Mouse (Mus musculus): Measurements from ENCODE around the gene Gm438. TPM values are rescaled to one million over a fixed set of nuclear protein-coding genes. Genes with fewer than 3 reads are reported as not detected.
"Not testable (repeated sequence)": the region's sequence is repeated elsewhere in the genome, so short reads cannot be mapped to it uniquely, and the experiment has no call there.

Gm438 gene
- total and polyA plus RNA-seq, 3 experiments = not detected

GRCm38 (mm10) chr4:144823996-144824395 lies 37.6 kb upstream of the Gm438 start:
- H3K36me3 ChIP-seq (replicated peaks in 1 of 2; ENCODE audit: control insufficient read depth in 1 of 2, insufficient read depth in 1 of 2, low read length in 1 of 2) = no peaks in the 10 kb centered on the region
- no peak overlapping the region for H3K4me3 ChIP-seq (replicated peaks in 1 of 3; ENCODE audit: low read depth in 2 of 3, low read length in 2 of 3, poor library complexity in 1 of 3)
- no peaks in the 10 kb centered on the region for H3K79me2 ChIP-seq (replicated peaks; ENCODE audit: control insufficient read depth, extremely low read depth, insufficient read depth, poor library complexity, severe bottlenecking)
- H3K9me3 ChIP-seq (replicated peaks; ENCODE audit: low read length) = no peaks in the 10 kb centered on the region
- dilution Hi-C loops (cut with MboI; ENCODE audit: extremely low pct_ligation_motif_present, extremely low pct_unique_long_range_greater_than_20kb, low sequenced_read_pairs) = no loop called here
- H3K4me2 ChIP-seq (ENCODE audit: insufficient read depth, low read depth, poor library complexity, severe bottlenecking) = no peak overlapping the region
- H3K9ac ChIP-seq (ENCODE audit: insufficient read depth, low read depth) = no peak overlapping the region
- no peaks in the 10 kb centered on the region for H3K4me1 ChIP-seq (ENCODE audit: control insufficient read depth in 1 of 2, insufficient read depth in 2 of 2)
- no peak overlapping the region for H3K27ac ChIP-seq (ENCODE audit: insufficient read depth, low read depth)
- H3K27me3 ChIP-seq (replicated peaks) = peaks cover 22% of the 10 kb centered on the region
- TF ChIP-seq CTCF (conservative IDR thresholded peaks at IDR 0.05 in 1 of 2, IDR thresholded peaks at IDR 0.05 in 1 of 2; ENCODE audit: low read depth in 2 of 2, low read length in 2 of 2) (no peak), MXI1 (IDR thresholded peaks at IDR 0.05; ENCODE audit: low read depth, low read length) (no peak), TCF12 (IDR thresholded peaks at IDR 0.05; ENCODE audit: low read depth, low read length) (no peak), RAD21 (IDR thresholded peaks at IDR 0.05; ENCODE audit: low read depth, low read length) (no peak), MAZ (IDR thresholded peaks at IDR 0.05; ENCODE audit: low read depth, low read length) (no peak), MYC (IDR thresholded peaks at IDR 0.05; ENCODE audit: low read depth, low read length) (no peak), NRF1 (IDR thresholded peaks at IDR 0.05; ENCODE audit: low read depth, low read length) (no peak), E2F4 (IDR thresholded peaks at IDR 0.05; ENCODE audit: insufficient replicate concordance, low read depth, low read length) (no peak), POLR2A (IDR thresholded peaks at IDR 0.05; ENCODE audit: low read depth, low read length) (no peak), PAX5 (IDR thresholded peaks at IDR 0.05; ENCODE audit: low read length) (no peak), GABPA (IDR thresholded peaks at IDR 0.05; ENCODE audit: insufficient replicate concordance, low read depth, low read length) (no peak), SMC3 (IDR thresholded peaks at IDR 0.05; ENCODE audit: low read depth, low read length) (no peak), ZKSCAN1 (IDR thresholded peaks at IDR 0.05; ENCODE audit: borderline replicate concordance, low read depth, low read length) (no peak), NELFE (IDR thresholded peaks at IDR 0.05; ENCODE audit: low read depth, low read length) (no peak), ZNF384 (IDR thresholded peaks at IDR 0.05; ENCODE audit: low read depth, low read length) (no peak), SIN3A (IDR thresholded peaks at IDR 0.05; ENCODE audit: low read length) (no peak), CHD2 (IDR thresholded peaks at IDR 0.05; ENCODE audit: low read length) (no peak)
- no peak for DNase-seq (ENCODE audit: extremely low read depth)
- in situ Hi-C loops (cut with MboI; ENCODE audit: low pct_ligation_motif_present, low pct_unique_long_range_greater_than_20kb, low sequenced_read_pairs) = no loop called here

DNA sequence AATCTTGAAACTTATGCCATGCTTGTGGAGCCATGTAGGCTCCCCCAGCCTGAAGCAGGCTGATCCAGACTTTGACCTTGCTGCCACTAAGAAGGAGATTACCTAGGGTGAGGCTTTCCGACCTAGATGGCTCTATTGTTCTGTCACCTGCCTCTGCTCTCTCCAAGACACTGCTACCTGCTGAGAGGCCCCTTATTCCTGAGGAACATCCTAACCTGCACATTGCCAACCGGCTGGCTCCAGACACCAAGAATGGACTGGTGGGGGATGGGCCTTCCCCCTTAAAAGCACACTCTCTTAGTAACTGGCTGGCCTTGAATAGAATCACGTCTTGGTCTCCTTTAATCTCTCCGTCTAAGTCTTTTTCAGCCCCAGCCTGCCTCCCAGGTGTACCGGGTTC lies 20.8 kb upstream of the Gm438 start:
- H3K27ac ChIP-seq (ENCODE audit: insufficient read depth, low read depth); H3K9ac ChIP-seq (ENCODE audit: insufficient read depth, low read depth); H3K4me3 ChIP-seq (replicated peaks in 1 of 3; ENCODE audit: low read depth in 2 of 3, low read length in 2 of 3, poor library complexity in 1 of 3); dilution Hi-C loops (cut with MboI; ENCODE audit: extremely low pct_ligation_motif_present, extremely low pct_unique_long_range_greater_than_20kb, low sequenced_read_pairs); H3K9me3 ChIP-seq (replicated peaks; ENCODE audit: low read length); DNase-seq (ENCODE audit: extremely low read depth); H3K36me3 ChIP-seq (replicated peaks in 1 of 2; ENCODE audit: control insufficient read depth in 1 of 2, insufficient read depth in 1 of 2, low read length in 1 of 2); H3K4me2 ChIP-seq (ENCODE audit: insufficient read depth, low read depth, poor library complexity, severe bottlenecking); H3K79me2 ChIP-seq (replicated peaks; ENCODE audit: control insufficient read depth, extremely low read depth, insufficient read depth, poor library complexity, severe bottlenecking); H3K4me1 ChIP-seq (ENCODE audit: control insufficient read depth in 1 of 2, insufficient read depth in 2 of 2); in situ Hi-C loops (cut with MboI; ENCODE audit: low pct_ligation_motif_present, low pct_unique_long_range_greater_than_20kb, low sequenced_read_pairs): not testable (repeated sequence)
- peaks cover 71% of the 10 kb centered on the region for H3K27me3 ChIP-seq (replicated peaks)

All from CH12.LX (cell line).